Mouse (Mus musculus) liver, embryonic 11.5 days (tissue): ENCODE results near the gene Asz1. TPM values are rescaled to one million over a fixed set of nuclear protein-coding genes. Genes with fewer than 3 reads are reported as not detected.
A peak's percentile ranks its signal among the peaks of the same experiment; 100 is the strongest.

Experiments used
- ATAC-seq: fragments of 200-750 bp; cut with Nextera tagmentation; replicated peaks from 2 replicates; pipeline ENCODE4 v1.8.0; 2017; ENCODE audit warnings: moderate number of reproducible peaks, mild to moderate bottlenecking, moderate TSS enrichment, moderate library complexity; ENCODE audit not compliant: low FRiP score
- DNase-seq: peaks from one replicate; pipeline ENCODE4 v3.0.0-alpha.2; 2017; ENCODE audit warnings: low spot score
- H3K27ac ChIP-seq: fragments of 300-500 bp; sonication (generic); 2 replicates; pipeline ENCODE4 v1.5.1; 2014; ENCODE audit warnings: mild to moderate bottlenecking, low read depth, low read length, control low read depth
- H3K27me3 ChIP-seq: fragments of 300-500 bp; sonication (generic); replicated peaks from 2 replicates; pipeline ENCODE4 v1.6.1; 2014; ENCODE audit warnings: low read length, mixed read lengths; ENCODE audit not compliant: control insufficient read depth, insufficient read depth
- H3K36me3 ChIP-seq: fragments of 300-500 bp; sonication (generic); 2 replicates; pipeline ENCODE4 v1.6.1; 2014; ENCODE audit warnings: mild to moderate bottlenecking, low read length, moderate library complexity, mixed read lengths; ENCODE audit not compliant: control insufficient read depth, insufficient read depth
- H3K4me1 ChIP-seq: fragments of 300-500 bp; sonication (generic); replicated peaks from 2 replicates; pipeline ENCODE4 v1.6.1; 2014; ENCODE audit warnings: low read length, mixed read lengths; ENCODE audit not compliant: control insufficient read depth, insufficient read depth
- H3K4me2 ChIP-seq: fragments of 300-500 bp; sonication (generic); 2 replicates; pipeline ENCODE4 v1.6.1; 2014; ENCODE audit warnings: mild to moderate bottlenecking, control low read depth, moderate library complexity
- H3K4me3 ChIP-seq: fragments of 300-500 bp; sonication (generic); 2 replicates; pipeline ENCODE4 v1.5.1; 2014; ENCODE audit warnings: low read depth, low read length, control low read depth
- H3K9ac ChIP-seq: fragments of 300-500 bp; sonication (generic); 2 replicates; pipeline ENCODE4 v1.6.1; 2014; ENCODE audit warnings: low read depth, low read length, control low read depth
- H3K9me3 ChIP-seq: fragments of 300-500 bp; sonication (generic); 2 replicates; pipeline ENCODE4 v1.6.1; 2016; ENCODE audit warnings: low read length, inconsistent platforms, mixed read lengths; ENCODE audit not compliant: control insufficient read depth
- WGBS: fragments of 180-500 bp; shearing (Covaris S2); extraction: QIAGEN DNeasy Blood & Tissue Kit; methylation state at CpG from one replicate; pipeline ENCODE4 v1.1.7; 2014; 5-methylcytosine and 5-hydroxymethylcytosine counted together
- polyA plus RNA-seq: library from polyadenylated mRNA; unstranded; fragments of >200 nt; fragmentation: Nextera tagmentation; extraction: Ambion mirVana; gene quantifications from 2 replicates; pipeline ENCODE4 v1.2.1, GENCODE M21; 2014

The Asz1 gene
- polyA plus RNA-seq, 1 experiment from 2014 or later = 0.34 TPM

DNA sequence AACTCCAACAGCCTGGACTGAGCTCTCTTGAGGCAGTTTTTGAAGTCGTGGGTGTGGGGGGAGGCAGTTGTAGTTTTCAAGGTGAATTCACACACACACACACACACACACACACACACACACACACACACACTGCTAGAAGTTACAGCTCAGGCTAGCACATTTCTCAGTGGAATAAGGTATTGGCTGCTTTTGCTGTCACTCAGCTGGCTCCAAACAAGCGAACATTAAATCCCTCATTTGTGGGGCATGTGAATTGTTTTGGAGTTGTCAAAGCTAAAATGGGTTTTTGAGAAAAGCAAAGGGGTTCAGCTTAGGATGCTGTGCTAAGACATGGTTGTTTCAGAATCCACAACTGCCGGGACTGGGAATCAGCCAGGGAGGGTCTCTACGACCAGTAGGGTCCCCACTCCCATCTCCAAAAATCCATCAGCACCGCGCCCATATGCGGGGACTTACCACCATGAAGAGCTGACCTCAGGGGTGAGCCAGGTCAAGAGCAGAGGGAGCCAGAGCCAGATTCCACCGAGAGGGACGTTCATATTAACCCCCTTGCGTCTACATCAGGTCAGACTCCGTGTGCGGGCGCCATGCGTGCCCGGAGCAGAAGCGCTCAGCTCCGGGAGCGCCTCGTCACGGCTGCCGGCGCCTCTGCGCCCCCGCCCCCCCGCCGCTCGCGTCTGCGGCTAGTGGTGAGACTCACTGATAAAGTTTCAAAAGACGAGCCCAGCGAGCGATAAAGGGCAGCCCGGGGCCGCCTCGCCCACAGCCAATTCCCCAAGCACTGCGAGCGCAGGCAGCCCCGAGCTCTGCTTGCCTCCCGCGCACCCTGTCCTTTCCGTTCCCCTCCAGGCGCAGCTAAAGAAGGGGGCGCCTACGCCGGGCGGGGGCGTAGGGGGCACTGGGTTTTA lies 78.9 kb downstream of the Asz1 start, which contains the start of gene Wnt2:
Gene Wnt2 (minus strand): TSS at position 840 of the 911 bp plus-strand sequence.
- Histone ChIP-seq H3K27ac (no peak within 1 kb of the TSS), H3K27me3 (peaks cover 51% of the 10 kb centered on the region), H3K9ac (no peak within 1 kb of the TSS), H3K4me3 (peak within 1 kb of the TSS; percentile 42), H3K9me3 (no peaks in the 10 kb centered on the region), H3K36me3 (no peaks in the 10 kb centered on the region), H3K4me1 (no peaks in the 10 kb centered on the region; the same call in 1 of the 2 replicates), H3K4me2 (peak within 1 kb of the TSS; percentile 57)
- ATAC-seq (peak; percentile 87), DNase-seq (peak; percentile 55)
- under 1% methylated on average over 47 of the region's 47 CpGs for WGBS

DNA sequence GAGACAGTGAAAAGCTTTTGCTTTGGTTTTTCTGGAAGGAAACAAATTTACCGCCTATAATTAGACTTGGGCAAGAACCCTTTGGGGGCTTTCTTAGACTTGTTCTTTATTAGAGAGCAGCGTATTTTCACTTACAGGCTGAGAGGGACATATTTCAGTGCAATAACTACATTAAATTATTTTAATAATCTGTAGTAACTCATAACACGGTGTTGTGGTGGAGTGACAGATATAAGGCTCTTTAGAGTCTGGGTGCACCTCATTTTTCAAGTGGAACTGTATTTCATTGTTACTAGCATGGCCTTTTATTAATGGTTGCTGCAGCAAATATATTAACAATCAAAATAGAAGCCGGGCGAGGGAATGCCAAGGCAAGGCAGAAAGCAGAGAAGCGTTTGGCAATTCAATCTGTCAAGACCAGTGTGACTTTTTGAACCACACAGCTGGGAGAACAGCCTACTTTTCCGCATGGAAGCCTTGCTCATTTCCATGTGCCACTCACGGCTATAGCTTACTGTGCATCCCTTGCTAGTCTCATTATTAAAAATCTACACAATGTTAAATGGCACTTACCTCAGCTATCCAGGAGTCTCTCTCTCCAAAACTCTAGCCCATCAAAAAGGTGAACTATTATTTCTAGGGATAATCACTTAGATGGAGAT lies 84.6 kb downstream of the Asz1 start:
- H3K36me3 ChIP-seq = no peaks in the 10 kb centered on the region
- DNase-seq = no peak
- peaks cover 17% of the 10 kb centered on the region for H3K27me3 ChIP-seq
- WGBS = 86% methylated on average over 8 of the region's 8 CpGs
- H3K4me1 ChIP-seq = no peaks in the 10 kb centered on the region
- ATAC-seq = no peak
- no peak overlapping the region for H3K4me3 ChIP-seq
- no peaks in the 10 kb centered on the region for H3K9me3 ChIP-seq
- no peak overlapping the region for H3K27ac ChIP-seq
- no peak overlapping the region for H3K9ac ChIP-seq
- H3K4me2 ChIP-seq = no peak overlapping the region

DNA sequence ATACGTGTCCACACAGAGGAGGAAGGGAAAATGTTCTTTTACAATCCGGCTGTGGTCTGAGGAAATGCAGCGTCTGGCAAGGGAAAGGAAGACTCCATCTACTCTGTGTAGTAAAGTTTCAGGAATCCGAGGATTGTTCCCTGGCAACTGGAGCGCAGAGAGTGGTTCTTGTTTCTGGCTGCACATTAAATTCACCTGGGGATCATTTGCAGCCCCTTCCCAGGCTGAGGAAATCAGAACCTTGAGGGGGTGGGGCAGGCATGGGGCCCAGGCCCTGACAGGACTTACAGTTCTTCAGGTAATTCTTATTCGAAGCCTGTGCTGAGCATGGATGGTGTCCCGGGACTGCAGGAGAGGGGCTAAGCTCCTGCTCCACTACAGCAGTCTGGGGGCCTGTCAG lies 95.5 kb downstream of the Asz1 start:
- Histone ChIP-seq H3K9ac (no peak overlapping the region), H3K4me1 (no peaks in the 10 kb centered on the region), H3K27me3 (no peaks in the 10 kb centered on the region), H3K4me3 (no peak overlapping the region), H3K36me3 (no peaks in the 10 kb centered on the region), H3K9me3 (no peaks in the 10 kb centered on the region), H3K4me2 (no peak overlapping the region), H3K27ac (no peak overlapping the region)
- DNase-seq (no peak), ATAC-seq (no peak)
- 82% methylated on average over 7 of the region's 7 CpGs for WGBS

GRCm38 (mm10) chr6:18007356-18007755 lies 101.5 kb downstream of the Asz1 start:
- no peak overlapping the region for H3K4me2 ChIP-seq
- no peaks in the 10 kb centered on the region for H3K27me3 ChIP-seq
- no peak overlapping the region for H3K9ac ChIP-seq
- no peaks in the 10 kb centered on the region for H3K9me3 ChIP-seq
- no peak overlapping the region for H3K27ac ChIP-seq
- H3K4me1 ChIP-seq = no peaks in the 10 kb centered on the region
- no peak for DNase-seq
- no peak overlapping the region for H3K4me3 ChIP-seq
- no peaks in the 10 kb centered on the region for H3K36me3 ChIP-seq
- WGBS = 70% methylated on average over 3 of the region's 3 CpGs
- ATAC-seq = no peak

- WGBS = 82% methylated on average over 6 of the region's 6 CpGs
- H3K9ac ChIP-seq = no peak overlapping the region
These were observed 106.8 kb downstream of the Asz1 start for GRCm38 (mm10) chr6:18002065-18002464.

More at GRCm38 (mm10) chr6:18002065-18002464, 106.8 kb downstream of the Asz1 start:
- Histone ChIP-seq H3K27ac (no peak overlapping the region), H3K4me3 (no peak overlapping the region), H3K27me3 (no peaks in the 10 kb centered on the region), H3K4me1 (no peaks in the 10 kb centered on the region), H3K9me3 (no peaks in the 10 kb centered on the region), H3K36me3 (no peaks in the 10 kb centered on the region), H3K4me2 (no peak overlapping the region)
- ATAC-seq (no peak), DNase-seq (no peak)

Other genes with a start within 250 kb of the Asz1 start
- gene Wnt2, start 78.5 kb downstream of the Asz1 start, polyA plus RNA-seq = 6.1 and 7.8 TPM in 2 replicates
- 0.03 and 0.04 TPM in 2 replicates for gene Cftr, start 61.6 kb upstream of the Asz1 start, polyA plus RNA-seq